Mouse (Mus musculus) embryonic facial prominence, embryonic 14.5 days (tissue): ENCODE results near the gene BC004004. TPM values are rescaled to one million over a fixed set of nuclear protein-coding genes. Genes with fewer than 3 reads are reported as not detected.

Experiments
- ATAC-seq: fragments of 200-750 bp; cut with Nextera tagmentation; 2 replicates; pipeline ENCODE4 v1.8.0; 2017; ENCODE audit warnings: low read depth, moderate number of reproducible peaks, moderate TSS enrichment
- DNase-seq: peaks from one replicate; pipeline ENCODE4 v3.0.0-alpha.2; 2015; ENCODE audit warnings: low spot score
- H3K27ac ChIP-seq: fragments of 300-500 bp; sonication (generic); replicated peaks from 2 replicates; pipeline ENCODE4 v1.5.1; 2014; ENCODE audit warnings: low read depth, mild to moderate bottlenecking, low read length, moderate library complexity
- H3K27me3 ChIP-seq: fragments of 300-500 bp; sonication (generic); replicated peaks from 2 replicates; pipeline ENCODE4 v1.6.1; 2014; ENCODE audit warnings: low read length; ENCODE audit not compliant: control insufficient read depth, insufficient read depth
- H3K36me3 ChIP-seq: fragments of 300-500 bp; sonication (generic); 2 replicates; pipeline ENCODE4 v1.6.1; 2014; ENCODE audit warnings: low read length, mixed read lengths; ENCODE audit not compliant: control insufficient read depth, insufficient read depth
- H3K4me1 ChIP-seq: fragments of 300-500 bp; sonication (generic); 2 replicates; pipeline ENCODE4 v1.6.1; 2014; ENCODE audit warnings: antibody characterized with exemption, low read length; ENCODE audit not compliant: control insufficient read depth, insufficient read depth
- H3K4me2 ChIP-seq: fragments of 300-500 bp; sonication (generic); 2 replicates; pipeline ENCODE4 v1.6.1; 2014; ENCODE audit warnings: low read depth, mild to moderate bottlenecking, low read length, moderate library complexity, mixed read lengths
- H3K4me3 ChIP-seq: fragments of 300-500 bp; sonication (generic); 2 replicates; pipeline ENCODE4 v1.5.1; 2014; ENCODE audit warnings: low read depth, mild to moderate bottlenecking, low read length
- H3K9ac ChIP-seq: fragments of 300-500 bp; sonication (generic); 2 replicates; pipeline ENCODE4 v1.6.1; 2014; ENCODE audit warnings: low read depth, mild to moderate bottlenecking, low read length, moderate library complexity, mixed read lengths
- H3K9me3 ChIP-seq: fragments of 300-500 bp; sonication (generic); 2 replicates; pipeline ENCODE4 v1.6.1; 2016; ENCODE audit warnings: low read length; ENCODE audit not compliant: control insufficient read depth
- WGBS: fragments of 180-500 bp; shearing (Covaris S2); extraction: QIAGEN DNeasy Blood & Tissue Kit; methylation state at CpG from one replicate; pipeline ENCODE4 v1.1.7; 2014; 5-methylcytosine and 5-hydroxymethylcytosine counted together
- polyA plus RNA-seq: library from polyadenylated mRNA; unstranded; fragments of >200 nt; fragmentation: Nextera tagmentation; extraction: Ambion mirVana; gene quantifications from 2 replicates; pipeline ENCODE4 v1.2.1, GENCODE M21; 2014

Gene BC004004
- polyA plus RNA-seq, result 82.1 and 85.6 TPM in 2 replicates

- no peaks in the 10 kb centered on the region for H3K9me3 ChIP-seq
- 0% methylated on average over 35 of the region's 63 CpGs for WGBS
- peak within 1 kb of the TSS; percentile 94 for H3K27ac ChIP-seq
- peaks cover 10% of the 10 kb centered on the region; the same call in 1 of the 2 replicates for H3K4me1 ChIP-seq
- DNase-seq (peak; percentile 97), ATAC-seq (peak; percentile 92)
- no peaks in the 10 kb centered on the region for H3K27me3 ChIP-seq
- H3K4me2 ChIP-seq, result peak within 1 kb of the TSS; percentile 75
- H3K4me3 ChIP-seq, result peak within 1 kb of the TSS; percentile 68
- H3K36me3 ChIP-seq, result no peaks in the 10 kb centered on the region
- peak within 1 kb of the TSS; percentile 90 for H3K9ac ChIP-seq
Measured at GRCm38 (mm10) chr17:29268682-29269348, at the start of gene BC004004. Gene BC004004, plus strand, starts transcription at chr17:29268788.

- 60% methylated on average over 14 of the region's 14 CpGs for WGBS
- no peak for DNase-seq
- H3K27me3 ChIP-seq, result no peaks in the 10 kb centered on the region
- no peak overlapping the region for H3K9ac ChIP-seq
- no peak overlapping the region for H3K4me2 ChIP-seq
- H3K36me3 ChIP-seq, result 0 out of 2 replicates have a peak, but pooled peaks cover 4% of the 10 kb centered on the region
- no peaks in the 10 kb centered on the region for H3K4me1 ChIP-seq
- H3K9me3 ChIP-seq, result no peaks in the 10 kb centered on the region
- ATAC-seq, result no peak
- H3K27ac ChIP-seq, result no peak overlapping the region
- no peak overlapping the region for H3K4me3 ChIP-seq
Measured at GRCm38 (mm10) chr17:29220631-29221030, 48.0 kb upstream of the BC004004 start.

GRCm38 (mm10) chr17:29231109-29231508, 37.5 kb upstream of the BC004004 start:
- Histone ChIP-seq H3K36me3 (no peaks in the 10 kb centered on the region), H3K27ac (no peak overlapping the region), H3K4me2 (no peak overlapping the region), H3K4me1 (no peaks in the 10 kb centered on the region), H3K9me3 (no peaks in the 10 kb centered on the region), H3K4me3 (no peak overlapping the region), H3K27me3 (no peaks in the 10 kb centered on the region), H3K9ac (no peak overlapping the region)
- 87% methylated on average over 10 of the region's 10 CpGs for WGBS
- ATAC-seq (no peak), DNase-seq (no peak)

DNA sequence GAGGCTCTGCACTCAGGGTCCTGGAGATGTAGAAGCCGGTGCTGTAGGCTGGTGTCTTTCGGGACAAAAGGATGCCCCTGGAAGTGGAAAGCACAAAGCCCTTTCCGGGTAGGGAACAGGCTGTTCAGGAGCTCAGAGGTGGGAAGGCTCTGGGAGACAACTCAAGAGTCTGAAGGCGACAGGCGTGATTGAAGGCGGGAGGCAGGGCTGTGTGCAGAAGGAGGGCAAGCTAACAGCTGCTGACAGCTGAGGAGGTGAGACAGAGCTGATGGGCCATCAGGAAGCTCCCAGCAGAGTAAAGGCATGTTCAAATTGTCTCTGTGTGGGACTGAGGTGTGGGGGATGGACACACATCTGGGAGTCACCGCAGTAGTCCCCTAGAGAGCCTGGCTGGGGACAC, 32.5 kb upstream of the BC004004 start:
- DNase-seq, result no peak
- peaks cover 3% of the 10 kb centered on the region; the same call in 1 of the 2 replicates for H3K27me3 ChIP-seq
- peak overlapping the region; percentile 99 for H3K4me2 ChIP-seq
- H3K4me1 ChIP-seq, result no peaks in the 10 kb centered on the region
- H3K4me3 ChIP-seq, result peak overlapping the region; percentile 70; the same call in 1 of the 2 replicates
- WGBS, result 56% methylated on average over 7 of the region's 7 CpGs
- no peak overlapping the region for H3K27ac ChIP-seq
- H3K9me3 ChIP-seq, result no peaks in the 10 kb centered on the region
- no peaks in the 10 kb centered on the region for H3K36me3 ChIP-seq
- no peak for ATAC-seq
- no peak overlapping the region for H3K9ac ChIP-seq

DNA sequence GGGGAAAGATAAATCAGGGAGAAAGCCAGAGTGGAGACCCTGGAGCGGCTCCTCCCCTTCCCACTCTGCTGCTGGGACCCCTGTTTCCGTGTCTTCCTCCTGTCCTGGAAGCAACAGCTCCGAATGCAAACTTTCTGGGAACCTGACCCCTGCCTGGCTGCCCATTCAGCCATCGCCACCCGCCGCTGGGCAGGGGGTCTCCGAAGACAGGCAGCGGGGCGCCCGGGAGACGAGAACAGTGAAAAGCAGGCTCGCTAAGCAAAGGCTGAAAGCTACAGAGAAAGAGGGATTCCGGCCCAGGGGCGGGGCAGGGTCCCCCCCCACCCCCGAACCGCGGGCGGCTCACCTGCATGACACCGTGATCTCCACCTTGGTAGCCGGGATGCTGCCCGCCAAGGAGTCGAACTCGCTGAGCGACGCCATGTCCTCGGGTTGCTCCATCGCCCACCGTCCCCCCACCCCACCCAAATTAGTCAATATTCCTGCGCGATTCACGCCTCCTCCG, 31.3 kb upstream of the BC004004 start:
- Histone ChIP-seq H3K9me3 (no peaks in the 10 kb centered on the region), H3K4me2 (peak overlapping the region; percentile 99), H3K27ac (no peak overlapping the region), H3K36me3 (no peaks in the 10 kb centered on the region), H3K9ac (peak overlapping the region; percentile 71), H3K27me3 (peaks cover 3% of the 10 kb centered on the region; the same call in 1 of the 2 replicates), H3K4me3 (peak overlapping the region; percentile 70), H3K4me1 (no peaks in the 10 kb centered on the region)
- WGBS, result 0% methylated on average over 13 of the region's 32 CpGs
- DNase-seq (no peak), ATAC-seq (no peak)

DNA sequence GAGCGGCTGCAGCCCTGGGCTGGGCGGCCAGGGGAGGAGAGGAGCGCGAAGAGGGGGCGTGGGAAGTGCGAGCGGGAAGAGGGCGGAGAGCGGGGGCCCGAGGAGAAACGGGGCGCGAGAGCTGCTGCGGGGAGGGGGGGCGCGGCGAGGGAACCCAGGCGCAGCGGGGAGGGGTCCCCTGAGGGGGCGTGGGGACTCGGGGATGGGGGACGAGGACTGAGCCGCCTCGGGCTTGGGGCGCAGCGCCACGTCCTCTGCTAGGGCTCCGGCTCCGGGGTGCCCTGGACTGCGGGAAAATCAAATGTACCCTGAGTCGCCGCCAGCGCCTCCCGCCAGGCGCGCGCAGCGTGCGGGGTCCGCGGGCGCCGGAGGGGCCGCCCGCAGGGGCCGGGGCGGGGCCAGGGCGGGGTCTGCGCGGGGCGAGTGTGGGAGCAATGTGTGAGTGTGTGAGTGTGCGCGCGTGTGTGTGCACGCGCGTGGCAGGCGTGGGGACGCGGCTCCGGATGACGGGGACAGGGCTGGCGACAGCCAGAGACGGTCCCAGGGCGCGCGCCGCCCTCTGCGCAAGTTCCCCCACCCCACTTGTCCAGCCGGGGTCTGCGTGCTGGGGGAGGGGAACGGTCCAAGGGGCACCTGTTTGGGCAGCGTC, 30.7 kb upstream of the BC004004 start, which contains the start of gene Cpne5:
Gene Cpne5, minus strand, starts transcription at position 396 of the 649 bp plus-strand sequence.
- peak within 1 kb of the TSS; percentile 99 for H3K4me2 ChIP-seq
- H3K9me3 ChIP-seq, result no peaks in the 10 kb centered on the region
- peak within 1 kb of the TSS; percentile 70 for H3K4me3 ChIP-seq
- peaks cover 3% of the 10 kb centered on the region; the same call in 1 of the 2 replicates for H3K27me3 ChIP-seq
- no peak within 1 kb of the TSS for H3K27ac ChIP-seq
- peak within 1 kb of the TSS; percentile 71 for H3K9ac ChIP-seq
- H3K36me3 ChIP-seq, result no peaks in the 10 kb centered on the region
- peak; percentile 42 for DNase-seq
- 0% methylated on average over 7 of the region's 73 CpGs for WGBS
- H3K4me1 ChIP-seq, result no peaks in the 10 kb centered on the region
- peak; percentile 54 for ATAC-seq

DNA sequence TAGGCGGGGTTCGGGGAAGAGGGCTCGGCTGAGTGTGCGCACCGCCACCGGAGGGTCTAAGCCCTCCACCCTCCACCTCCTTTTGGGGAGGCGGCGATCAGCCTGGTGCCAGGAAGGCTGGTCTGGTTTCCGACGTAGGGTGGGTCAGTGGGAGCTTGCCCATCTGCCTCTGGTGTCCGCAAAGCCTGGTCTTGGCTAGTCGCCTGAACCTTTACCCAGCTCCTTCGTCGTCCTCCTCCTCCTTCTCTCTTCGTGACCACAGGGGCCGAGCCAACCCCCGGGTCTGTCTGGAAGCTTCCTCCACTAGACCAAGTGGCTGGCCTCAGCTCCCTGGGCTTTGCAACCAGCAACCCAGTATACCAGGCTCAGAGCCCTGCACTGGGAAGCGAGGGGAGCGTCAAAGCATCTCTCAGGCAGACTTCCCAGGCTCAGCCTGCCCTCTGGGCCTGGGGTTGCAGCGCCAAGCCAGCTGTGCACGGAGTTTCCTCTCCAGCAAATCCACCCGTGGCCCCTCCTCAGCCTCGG, 30.1 kb upstream of the BC004004 start:
- Histone ChIP-seq H3K4me1 (no peaks in the 10 kb centered on the region), H3K9ac (peak overlapping the region; percentile 71), H3K4me3 (peak overlapping the region; percentile 70), H3K4me2 (peak overlapping the region; percentile 99), H3K36me3 (no peaks in the 10 kb centered on the region), H3K27me3 (peaks cover 3% of the 10 kb centered on the region; the same call in 1 of the 2 replicates), H3K27ac (no peak overlapping the region), H3K9me3 (no peaks in the 10 kb centered on the region)
- 2% methylated on average over 10 of the region's 23 CpGs for WGBS
- DNase-seq (peak; percentile 10), ATAC-seq (no peak)

DNA sequence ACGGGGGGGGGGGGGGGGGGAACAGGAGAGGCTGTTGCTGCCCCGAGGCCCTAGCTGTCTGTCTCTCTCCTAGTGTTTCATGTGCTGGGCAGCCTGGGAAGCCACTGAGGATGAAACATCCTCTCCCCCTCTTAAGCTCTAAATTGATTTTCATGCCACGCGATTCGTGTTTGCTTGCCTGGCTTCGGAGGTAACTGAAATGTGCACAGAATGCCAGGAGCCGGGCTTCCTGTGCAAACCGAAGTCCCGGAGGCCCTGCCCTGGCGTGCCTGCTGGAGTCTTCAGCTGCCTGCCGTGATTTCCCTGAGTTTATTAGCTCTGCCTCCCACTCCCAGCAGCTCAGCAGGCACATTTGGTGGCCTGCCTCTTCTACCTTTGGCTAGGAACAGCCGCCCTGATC, 23.7 kb upstream of the BC004004 start:
- no peaks in the 10 kb centered on the region for H3K9me3 ChIP-seq
- DNase-seq (peak; percentile 73), ATAC-seq (0 out of 2 replicates have a peak, but pooled peaks have one; percentile 9)
- peaks cover 18% of the 10 kb centered on the region for H3K4me1 ChIP-seq
- no peaks in the 10 kb centered on the region; the same call in 1 of the 2 replicates for H3K27me3 ChIP-seq
- no peak overlapping the region for H3K27ac ChIP-seq
- 11% methylated on average over 11 of the region's 12 CpGs for WGBS
- H3K9ac ChIP-seq, result no peak overlapping the region
- peaks cover 7% of the 10 kb centered on the region; the same call in 1 of the 2 replicates for H3K36me3 ChIP-seq
- no peak overlapping the region for H3K4me3 ChIP-seq
- H3K4me2 ChIP-seq, result no peak overlapping the region; the same call in 1 of the 2 replicates
